Mouse (Mus musculus) midbrain, embryonic 12.5 days (tissue): ENCODE data around the gene Tmem200a. TPM values are rescaled to one million over a fixed set of nuclear protein-coding genes. Genes with fewer than 3 reads are reported as not detected.
"Not testable (repeated sequence)": the region's sequence is repeated elsewhere in the genome, so short reads cannot be mapped to it uniquely, and the experiment has no call there.

Experiments
- ATAC-seq: fragments of 200-750 bp; cut with Nextera tagmentation; 2 replicates; pipeline ENCODE4 v1.8.0; 2017; ENCODE audit warnings: low read depth, moderate TSS enrichment, moderate library complexity; ENCODE audit not compliant: low FRiP score
- H3K27ac ChIP-seq: fragments of 300-500 bp; sonication (generic); replicated peaks from 2 replicates; pipeline ENCODE4 v1.5.1; 2016; ENCODE audit warnings: mild to moderate bottlenecking
- H3K27me3 ChIP-seq: fragments of 300-500 bp; sonication (generic); 2 replicates; pipeline ENCODE4 v1.6.1; 2016; ENCODE audit warnings: mild to moderate bottlenecking
- H3K36me3 ChIP-seq: fragments of 300-500 bp; sonication (generic); 2 replicates; pipeline ENCODE4 v1.6.1; 2016
- H3K4me1 ChIP-seq: fragments of 300-500 bp; sonication (generic); 2 replicates; pipeline ENCODE4 v1.6.1; 2016
- H3K4me2 ChIP-seq: fragments of 300-500 bp; sonication (generic); replicated peaks from 2 replicates; pipeline ENCODE4 v1.6.1; 2016; ENCODE audit warnings: mild to moderate bottlenecking, moderate library complexity
- H3K4me3 ChIP-seq: fragments of 300-500 bp; sonication (generic); 2 replicates; pipeline ENCODE4 v1.5.1; 2016; ENCODE audit warnings: mild to moderate bottlenecking
- H3K9ac ChIP-seq: fragments of 300-500 bp; sonication (generic); replicated peaks from 2 replicates; pipeline ENCODE4 v1.6.1; 2016; ENCODE audit warnings: mild to moderate bottlenecking, moderate library complexity
- H3K9me3 ChIP-seq: fragments of 300-500 bp; sonication (generic); 2 replicates; pipeline ENCODE4 v1.6.1; 2016; ENCODE audit warnings: mild to moderate bottlenecking
- WGBS: fragments of 180-500 bp; shearing (Covaris S2); methylation state at CpG from one replicate; pipeline ENCODE4 v1.1.7; 2016; 5-methylcytosine and 5-hydroxymethylcytosine counted together
- polyA plus RNA-seq: library from polyadenylated mRNA; unstranded; fragments of >200 nt; fragmentation: Nextera tagmentation; extraction: Ambion mirVana; gene quantifications from 2 replicates; pipeline ENCODE4 v1.2.1, GENCODE M21; 2016

Tmem200a gene
- polyA plus RNA-seq, 1 experiment from 2014 or later, result 22.1 TPM

DNA sequence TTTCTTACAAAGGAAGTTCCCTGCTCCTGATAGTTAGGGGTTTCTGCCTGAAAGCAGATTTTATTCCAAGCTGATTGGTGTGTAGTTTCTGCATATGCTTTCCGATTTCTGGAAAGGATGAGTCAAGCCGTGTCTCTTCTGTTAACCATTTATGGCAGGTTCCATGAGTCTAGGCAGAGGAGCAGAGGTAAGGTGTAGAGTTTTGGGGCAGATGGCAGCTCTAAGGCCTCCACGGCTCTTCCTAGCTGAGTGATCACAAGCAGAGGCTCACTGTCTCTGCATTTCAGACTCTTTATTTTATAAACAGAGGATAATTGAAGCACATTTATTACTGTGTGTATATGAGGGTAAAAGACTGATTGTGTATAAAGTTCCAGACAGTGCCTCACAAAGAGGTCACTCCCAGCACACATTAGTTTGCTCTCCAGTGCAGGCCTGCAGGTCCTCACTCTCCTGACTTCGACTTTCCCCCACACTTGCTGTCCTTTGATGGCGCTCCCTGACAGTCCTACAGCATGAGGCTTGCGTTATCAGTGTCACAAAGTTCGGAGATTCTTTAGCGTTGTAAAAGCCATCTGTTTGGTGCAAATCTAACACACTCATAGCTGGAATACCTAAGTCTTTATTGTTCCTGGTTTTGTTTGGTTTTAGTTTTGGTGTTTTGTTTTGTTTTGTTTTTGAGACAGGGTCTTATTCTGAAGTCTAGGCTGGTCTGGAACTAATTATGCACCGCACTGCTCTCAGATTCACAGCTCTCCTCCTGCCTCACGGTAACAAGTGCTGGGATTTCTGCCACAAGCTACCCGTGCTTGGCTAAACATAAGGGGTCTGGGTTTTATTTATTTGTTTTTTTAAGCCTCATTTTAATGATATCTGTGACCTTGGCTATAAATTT is 151.1 kb downstream of the Tmem200a start:
- H3K27me3 ChIP-seq, result no peaks in the 10 kb centered on the region
- 56% methylated on average over 11 of the region's 11 CpGs for WGBS
- H3K27ac ChIP-seq, result no peak overlapping the region
- ATAC-seq, result no peak
- no peak overlapping the region for H3K4me2 ChIP-seq
- H3K4me1 ChIP-seq, result peaks cover 24% of the 10 kb centered on the region
- H3K4me3 ChIP-seq, result no peak overlapping the region
- H3K36me3 ChIP-seq, result no peaks in the 10 kb centered on the region
- no peak overlapping the region for H3K9ac ChIP-seq
- H3K9me3 ChIP-seq, result no peaks in the 10 kb centered on the region

GRCm38 (mm10) chr10:25920640-25921278 is 158.1 kb downstream of the Tmem200a start:
- Histone ChIP-seq H3K9me3 (no peaks in the 10 kb centered on the region), H3K4me3 (no peak overlapping the region), H3K4me2 (no peak overlapping the region), H3K27ac (no peak overlapping the region), H3K27me3 (no peaks in the 10 kb centered on the region), H3K4me1 (peaks cover 4% of the 10 kb centered on the region; the same call in 1 of the 2 replicates), H3K36me3 (no peaks in the 10 kb centered on the region), H3K9ac (no peak overlapping the region)
- WGBS, result 47% methylated on average over 4 of the region's 4 CpGs
- no peak for ATAC-seq

- no peaks in the 10 kb centered on the region for H3K27me3 ChIP-seq
- no peak overlapping the region for H3K27ac ChIP-seq
- no peak overlapping the region for H3K4me3 ChIP-seq
- no peak for ATAC-seq
- H3K9me3 ChIP-seq, result no peaks in the 10 kb centered on the region
- no peaks in the 10 kb centered on the region for H3K36me3 ChIP-seq
- WGBS, result 90% methylated on average over 2 of the region's 2 CpGs
- H3K4me2 ChIP-seq, result no peak overlapping the region
- H3K4me1 ChIP-seq, result peaks cover 4% of the 10 kb centered on the region; the same call in 1 of the 2 replicates
- no peak overlapping the region for H3K9ac ChIP-seq
These were observed 160.7 kb downstream of the Tmem200a start for GRCm38 (mm10) chr10:25918103-25918502.

DNA sequence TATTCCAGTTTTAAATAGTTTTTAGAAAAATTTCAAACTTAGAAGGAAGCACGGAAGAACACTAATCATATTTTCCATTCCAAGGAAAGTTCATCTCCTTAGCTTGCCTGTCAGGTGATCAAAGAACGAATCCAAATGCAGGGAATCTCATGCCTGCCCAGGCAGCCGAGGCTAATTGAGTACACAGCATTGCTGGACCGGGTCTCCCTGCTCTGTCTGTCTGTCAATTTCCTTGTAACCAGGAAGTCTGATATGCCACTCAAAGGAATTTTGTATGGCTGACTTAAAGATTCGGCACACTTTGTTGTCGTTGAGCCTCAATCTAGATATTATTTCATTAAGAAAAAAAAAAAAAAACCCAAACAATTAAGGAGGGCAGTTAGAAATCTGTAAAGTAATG is 168.6 kb downstream of the Tmem200a start:
- H3K27ac ChIP-seq, result no peak overlapping the region
- peak; percentile 73; the same call in 1 of the 2 replicates for ATAC-seq
- no peaks in the 10 kb centered on the region for H3K9me3 ChIP-seq
- no peak overlapping the region for H3K9ac ChIP-seq
- no peaks in the 10 kb centered on the region for H3K4me1 ChIP-seq
- no peak overlapping the region for H3K4me3 ChIP-seq
- no peak overlapping the region for H3K4me2 ChIP-seq
- no peaks in the 10 kb centered on the region for H3K36me3 ChIP-seq
- 33% methylated on average over 6 of the region's 6 CpGs for WGBS
- no peaks in the 10 kb centered on the region for H3K27me3 ChIP-seq

- Histone ChIP-seq H3K27me3 (no peaks in the 10 kb centered on the region), H3K4me2 (no peak overlapping the region), H3K9ac (no peak overlapping the region), H3K4me3 (no peak overlapping the region), H3K27ac (no peak overlapping the region), H3K4me1 (no peaks in the 10 kb centered on the region), H3K9me3 (no peaks in the 10 kb centered on the region), H3K36me3 (no peaks in the 10 kb centered on the region)
- 23% methylated on average over 10 of the region's 10 CpGs for WGBS
- ATAC-seq, result peak; percentile 78
These were observed 170.5 kb downstream of the Tmem200a start for GRCm38 (mm10) chr10:25908027-25909012.

DNA sequence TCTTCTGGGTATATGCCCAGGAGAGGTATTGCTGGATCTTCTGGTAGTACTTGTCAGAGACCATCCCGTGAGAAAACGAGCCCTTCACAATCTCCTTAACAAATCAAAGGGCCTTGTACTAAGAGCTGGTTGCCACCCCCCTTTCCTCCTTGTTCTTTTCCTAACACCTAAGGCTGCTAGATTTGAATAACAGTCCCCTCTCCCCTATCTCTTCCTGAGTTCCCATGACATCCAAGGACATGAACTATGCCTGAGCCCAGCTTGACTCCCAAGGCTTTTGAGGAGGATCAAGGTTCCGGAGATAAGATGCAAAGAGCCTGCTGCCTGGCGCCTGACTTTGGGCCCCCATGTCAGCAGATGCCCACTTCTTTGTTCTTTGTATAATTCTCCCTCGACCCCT is 184.7 kb downstream of the Tmem200a start:
- ATAC-seq, H3K9ac ChIP-seq, H3K4me3 ChIP-seq, H3K4me1 ChIP-seq, H3K27me3 ChIP-seq, H3K4me2 ChIP-seq, H3K27ac ChIP-seq, H3K9me3 ChIP-seq, H3K36me3 ChIP-seq: not testable (repeated sequence)
- 87% methylated on average over 5 of the region's 5 CpGs for WGBS

GRCm38 (mm10) chr10:25887225-25887624 is 191.6 kb downstream of the Tmem200a start:
- 39% methylated on average over 6 of the region's 6 CpGs for WGBS
- Histone ChIP-seq H3K36me3 (no peaks in the 10 kb centered on the region), H3K27me3 (no peaks in the 10 kb centered on the region), H3K27ac (no peak overlapping the region), H3K4me2 (no peak overlapping the region), H3K4me1 (no peaks in the 10 kb centered on the region), H3K9me3 (no peaks in the 10 kb centered on the region), H3K4me3 (no peak overlapping the region), H3K9ac (no peak overlapping the region)
- ATAC-seq, result no peak

DNA sequence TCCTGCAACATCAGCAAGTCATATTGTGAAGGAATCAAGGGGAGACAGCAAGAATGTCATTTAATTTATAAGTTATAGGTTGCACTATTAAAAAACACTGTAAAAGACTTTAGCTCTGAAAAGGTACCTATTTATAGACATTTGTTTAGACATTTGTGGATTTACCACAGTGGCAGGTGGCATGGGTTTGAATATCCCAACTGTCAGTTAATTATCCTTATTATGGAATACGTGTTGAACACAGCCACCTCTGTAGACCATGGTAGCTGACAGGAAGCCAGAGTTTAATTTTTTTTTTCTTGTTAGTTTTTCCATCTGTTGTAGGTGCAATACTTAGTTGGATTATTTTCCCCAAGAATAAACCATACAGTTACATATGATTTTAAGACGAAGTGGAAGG is 194.3 kb downstream of the Tmem200a start:
- Histone ChIP-seq H3K9me3 (no peaks in the 10 kb centered on the region), H3K4me3 (no peak overlapping the region), H3K4me1 (no peaks in the 10 kb centered on the region), H3K36me3 (no peaks in the 10 kb centered on the region), H3K27ac (no peak overlapping the region), H3K4me2 (no peak overlapping the region), H3K9ac (no peak overlapping the region), H3K27me3 (no peaks in the 10 kb centered on the region)
- no peak for ATAC-seq
- 90% methylated on average over 2 of the region's 2 CpGs for WGBS

DNA sequence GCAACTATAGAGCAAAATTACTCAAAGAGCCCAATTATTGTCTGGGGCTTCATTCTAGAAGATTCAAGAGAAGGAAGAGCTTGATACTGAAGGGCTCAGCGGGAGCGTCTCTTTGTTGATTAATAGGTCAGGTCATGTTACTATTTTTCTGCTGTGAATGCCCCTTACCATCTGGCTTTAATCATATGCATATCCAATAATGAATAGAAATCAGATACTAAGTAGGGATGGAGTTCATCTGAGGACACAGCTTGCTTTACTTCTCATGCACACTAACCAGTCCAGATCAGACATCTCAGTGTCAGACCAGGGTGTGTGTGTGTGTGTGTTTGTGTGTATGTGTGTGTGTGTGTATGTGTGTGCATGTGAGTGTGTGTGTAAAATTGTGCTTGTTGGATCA is 201.1 kb downstream of the Tmem200a start:
- peak; percentile 71 for ATAC-seq

DNA sequence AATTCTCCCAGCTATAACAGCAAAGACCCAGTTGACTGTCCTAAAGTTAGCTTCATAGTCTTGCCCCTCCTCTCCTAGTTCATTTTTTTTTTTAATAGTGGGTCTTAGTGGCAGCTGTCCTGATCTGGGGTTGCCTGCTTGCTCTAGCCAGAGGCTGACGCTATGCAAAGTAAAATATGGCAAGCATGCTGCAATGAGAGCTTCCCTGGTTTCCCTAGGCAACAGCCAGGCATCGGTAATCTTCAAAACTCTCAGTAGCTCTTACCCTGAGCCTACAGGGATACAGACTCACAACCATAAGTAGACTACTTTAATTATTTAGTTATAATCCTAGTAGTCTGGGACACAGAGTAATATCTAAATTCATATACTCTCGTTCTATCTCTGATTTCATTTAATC is 202.0 kb downstream of the Tmem200a start:
- ATAC-seq, result peak; percentile 44; the same call in 1 of the 2 replicates
- no peak overlapping the region for H3K9ac ChIP-seq
- no peaks in the 10 kb centered on the region for H3K36me3 ChIP-seq
- H3K27ac ChIP-seq, result no peak overlapping the region
- no peak overlapping the region for H3K4me3 ChIP-seq
- 31% methylated on average over 3 of the region's 3 CpGs for WGBS
- no peaks in the 10 kb centered on the region for H3K9me3 ChIP-seq
- H3K4me1 ChIP-seq, result peaks cover 8% of the 10 kb centered on the region; the same call in 1 of the 2 replicates
- H3K4me2 ChIP-seq, result no peak overlapping the region
- H3K27me3 ChIP-seq, result 0 out of 2 replicates have a peak, but pooled peaks cover 6% of the 10 kb centered on the region

More for the DNA sequence above, 201.1 kb downstream of the Tmem200a start:
- 17% methylated on average over 2 of the region's 2 CpGs for WGBS
- Histone ChIP-seq H3K27ac (no peak overlapping the region), H3K36me3 (no peaks in the 10 kb centered on the region), H3K9me3 (no peaks in the 10 kb centered on the region), H3K4me2 (no peak overlapping the region), H3K9ac (no peak overlapping the region), H3K27me3 (0 out of 2 replicates have a peak, but pooled peaks cover 6% of the 10 kb centered on the region), H3K4me3 (no peak overlapping the region), H3K4me1 (peaks cover 8% of the 10 kb centered on the region; the same call in 1 of the 2 replicates)

DNA sequence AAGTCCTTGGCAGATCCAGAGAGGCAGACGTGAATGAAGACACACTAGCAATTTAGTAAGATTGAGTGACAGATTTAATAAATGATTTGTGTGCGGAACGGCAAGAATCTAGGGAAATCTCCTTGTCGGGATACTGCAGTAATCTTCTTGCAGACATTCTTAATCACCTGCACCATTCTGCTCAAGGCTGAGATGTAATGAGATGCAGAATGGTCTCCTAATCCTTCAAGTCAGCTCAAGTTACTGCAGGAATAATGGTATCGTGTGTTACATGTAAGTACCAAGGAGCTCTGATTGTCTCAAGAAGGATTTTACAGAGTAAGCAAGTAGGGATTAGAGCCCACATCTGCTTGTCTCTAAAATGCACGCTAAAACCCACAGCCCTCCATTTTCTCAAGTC is 210.1 kb downstream of the Tmem200a start:
- Histone ChIP-seq H3K4me3 (no peak overlapping the region), H3K36me3 (no peaks in the 10 kb centered on the region), H3K27me3 (no peaks in the 10 kb centered on the region), H3K9ac (no peak overlapping the region), H3K4me2 (no peak overlapping the region), H3K4me1 (no peaks in the 10 kb centered on the region), H3K9me3 (no peaks in the 10 kb centered on the region), H3K27ac (no peak overlapping the region)
- no peak for ATAC-seq
- 40% methylated on average over 6 of the region's 6 CpGs for WGBS
